Comparison of ENCODE assay signal across 18 mouse cellular contexts in the genomic region with DNA sequence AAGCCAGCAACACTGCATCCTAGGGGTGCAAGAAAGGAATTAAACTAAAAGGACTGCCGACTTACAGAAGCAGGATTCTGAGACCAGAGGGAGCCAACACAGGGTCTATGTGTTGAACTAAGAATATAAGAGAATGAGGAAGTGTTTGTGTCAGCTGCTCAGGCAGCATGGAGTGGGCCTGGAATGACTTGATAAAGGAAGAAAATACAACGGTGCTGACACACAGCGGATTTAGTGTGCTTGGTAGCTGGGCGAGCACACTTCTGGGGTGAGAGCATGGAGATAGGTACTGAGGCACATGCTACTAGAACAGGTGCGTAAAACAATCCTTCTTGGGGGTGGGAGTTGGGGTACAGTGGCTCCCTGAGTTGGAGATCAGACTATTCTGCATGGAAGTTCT. TPM values are rescaled to one million over a fixed set of nuclear protein-coding genes. Genes with fewer than 3 reads are reported as not detected.
DNase-seq lines count a peak whose midpoint lies in the region; ATAC-seq and TF ChIP-seq lines count a peak whose summit lies in the region.
"Had no signal": no experiment of that assay in that cellular context is flagged by ENCODE, and none has a peak within 500 bp of the region (broad histone marks: within the 10 kb centered on the region; RNA-seq: fewer than 3 reads in every experiment).

No protein-coding gene starts in this region.

- no peaks in the 10 kb centered on the region for H3K27me3 ChIP-seq in heart, embryonic 16.5 days (ENCODE audit: control insufficient read depth, insufficient read depth, low read length)
- H3K27me3 ChIP-seq: CH12.LX; embryonic facial prominence, embryonic 12.5 days; forebrain, embryonic 15.5 days; hindbrain, embryonic 12.5 days had no signal

- H3K9ac ChIP-seq in heart, embryonic 16.5 days (ENCODE audit: low read length), result no peak overlapping the region
- H3K9ac ChIP-seq: embryonic facial prominence, embryonic 12.5 days; forebrain, embryonic 15.5 days; hindbrain, embryonic 12.5 days had no signal

- H3K36me3 ChIP-seq in heart, embryonic 16.5 days (ENCODE audit: control insufficient read depth, insufficient read depth), result peaks cover 54% of the 10 kb centered on the region

- no peak overlapping the region for H3K4me2 ChIP-seq in heart, embryonic 16.5 days (ENCODE audit: low read depth, low read length)
- H3K4me2 ChIP-seq: embryonic facial prominence, embryonic 12.5 days; forebrain, embryonic 15.5 days; hindbrain, embryonic 12.5 days had no signal

- no peak for TF ChIP-seq CTCF in left cerebral cortex, adult 2 months (IDR thresholded peaks at IDR 0.05)

- ATAC-seq in heart, embryonic 16.5 days (replicated peaks; ENCODE audit: extremely low read depth, insufficient read depth, low FRiP score), result 0 out of 2 replicates have a peak, but pooled peaks have one; percentile 50
- peak; percentile 29 to 37; a peak in 2 of 4 replicates for ATAC-seq in hematopoietic stem cell, adult 5-6 weeks (replicated peaks in 1 of 2; ENCODE audit: insufficient read depth in 1 of 2, low FRiP score in 2 of 2, low TSS enrichment in 1 of 2, low read depth in 1 of 2, poor library complexity in 2 of 2, severe bottlenecking in 2 of 2)
- ATAC-seq: forebrain, embryonic 15.5 days; hindbrain, embryonic 16.5 days; inflammation-experienced regulatory T-cells, adult 6 months; intestine, postnatal 0 days had no signal

- intact Hi-C loops in heart, postnatal 25 days (cut with DNase I), result no loop called here
- intact Hi-C loops in left cerebral cortex, adult 2 months (cut with DNase I), result no loop called here

- 56% methylated on average over 5 of the region's 5 CpGs for WGBS in heart, embryonic 16.5 days

- no peak for DNase-seq in heart, postnatal 25 days (ENCODE audit: low spot score)
- DNase-seq in MEL-GATA-1-ER (ENCODE audit: extremely low read depth, low read depth), result peak; percentile 87
- no peak for DNase-seq in cerebellum, postnatal 14 days
- no peak for DNase-seq in left cerebral cortex, adult 2 months (ENCODE audit: extremely low spot score in 1 of 2, low spot score in 2 of 2)
- DNase-seq: adrenal gland, postnatal 10 days; cerebellum, adult 2 months; cerebellum, postnatal 10 days; gastrocnemius, postnatal 36 days; heart, postnatal 14 days had no signal

- no peaks in the 10 kb centered on the region; the same call in 1 of the 2 replicates for H3K9me3 ChIP-seq in heart, embryonic 16.5 days (replicated peaks; ENCODE audit: control insufficient read depth, low read length)
- H3K9me3 ChIP-seq: embryonic facial prominence, embryonic 12.5 days; forebrain, embryonic 15.5 days; hindbrain, embryonic 12.5 days had no signal

- no peak overlapping the region for H3K27ac ChIP-seq in heart, embryonic 16.5 days (ENCODE audit: low read length)
- no peak overlapping the region for H3K27ac ChIP-seq in left cerebral cortex, adult 2 months
- H3K27ac ChIP-seq: embryonic facial prominence, embryonic 12.5 days; forebrain, embryonic 15.5 days; hindbrain, embryonic 12.5 days had no signal

- no peak overlapping the region for H3K4me3 ChIP-seq in heart, embryonic 16.5 days (ENCODE audit: low read length)
- H3K4me3 ChIP-seq in left cerebral cortex, adult 2 months, result no peak overlapping the region
- H3K4me3 ChIP-seq: embryonic facial prominence, embryonic 12.5 days; forebrain, embryonic 15.5 days; hindbrain, embryonic 12.5 days had no signal

- peaks cover 6% of the 10 kb centered on the region for H3K4me1 ChIP-seq in heart, embryonic 16.5 days (ENCODE audit: control insufficient read depth, insufficient read depth, low read length)
- H3K4me1 ChIP-seq: embryonic facial prominence, embryonic 12.5 days; forebrain, embryonic 15.5 days; hindbrain, embryonic 12.5 days had no signal

RNA-seq across cellular contexts. Expression of a gene that starts 51.3 kb away (rescaled TPM):
- polyA plus RNA-seq in heart, embryonic 16.5 days (2015; fragmentation: Nextera tagmentation; extraction: Ambion mirVana), result 7.6 and 9.0 TPM in 2 replicates
- 10 to 100 TPM; 61.5 to 64.3 TPM for total RNA-seq in heart, postnatal 25 days (2021)
- total RNA-seq in hematopoietic stem cell, adult 5-6 weeks (2017), result 41.1 and 54.8 TPM in 2 replicates
- 10 to 100 TPM; 63.2 to 64.4 TPM for total RNA-seq in left cerebral cortex, adult 2 months (2021)
